Mouse (Mus musculus) ES-Bruce4 (cell line): ENCODE results near the gene Samd5. TPM values are rescaled to one million over a fixed set of nuclear protein-coding genes. Genes with fewer than 3 reads are reported as not detected.

Experiments
- H3K27ac ChIP-seq: 2 replicates; pipeline ENCODE4 v1.5.1; 2012; ENCODE audit warnings: low read length, inconsistent platforms; ENCODE audit not compliant: insufficient read depth
- H3K27me3 ChIP-seq: 2 replicates; pipeline ENCODE4 v1.6.1; 2012; ENCODE audit warnings: mild to moderate bottlenecking, low read length, inconsistent platforms; ENCODE audit not compliant: control insufficient read depth, poor library complexity, insufficient read depth, severe bottlenecking
- H3K36me3 ChIP-seq: 2 replicates; pipeline ENCODE4 v1.6.1; 2012; ENCODE audit warnings: inconsistent platforms, mild to moderate bottlenecking, low read length, moderate library complexity; ENCODE audit not compliant: control insufficient read depth, poor library complexity, insufficient read depth, severe bottlenecking
- H3K4me1 ChIP-seq: one replicate; pipeline ENCODE4 v1.8.1; 2011; ENCODE audit warnings: low read length; ENCODE audit not compliant: control insufficient read depth, insufficient read depth
- H3K4me3 ChIP-seq: 2 replicates; pipeline ENCODE4 v1.5.1; 2011; ENCODE audit warnings: low read depth, mild to moderate bottlenecking, low read length
- H3K9ac ChIP-seq: 2 replicates; pipeline ENCODE4 v1.6.1; 2012; ENCODE audit warnings: low read depth, mild to moderate bottlenecking, inconsistent platforms; ENCODE audit not compliant: poor library complexity, severe bottlenecking
- H3K9me3 ChIP-seq: replicated peaks from 2 replicates; pipeline ENCODE4 v1.6.1; 2012; ENCODE audit warnings: mild to moderate bottlenecking, low read length, inconsistent platforms; ENCODE audit not compliant: control insufficient read depth, poor library complexity, insufficient read depth, severe bottlenecking
- CTCF ChIP-seq: IDR thresholded peaks from one replicate; pipeline ENCODE4 v1.8.1; 2011; ENCODE audit warnings: low read depth, low read length
- EP300 ChIP-seq: IDR thresholded peaks from 2 replicates; pipeline ENCODE4 v1.6.1; 2011; ENCODE audit warnings: low read depth, low read length; ENCODE audit not compliant: insufficient read depth
- POLR2A ChIP-seq: IDR thresholded peaks from one replicate; pipeline ENCODE4 v1.8.1; 2011; ENCODE audit warnings: low read length; ENCODE audit not compliant: insufficient read depth
- polyA plus RNA-seq: library from polyadenylated mRNA; stranded (reverse); fragments of >200 nt; gene quantifications from 2 replicates; pipeline ENCODE4 v1.2.4, GENCODE M21; 2011; ENCODE audit warnings: low read depth; ENCODE audit not compliant: missing spikeins, insufficient read depth, insufficient read length

Gene Samd5
- polyA plus RNA-seq, 1 experiment: 1.7 TPM

DNA sequence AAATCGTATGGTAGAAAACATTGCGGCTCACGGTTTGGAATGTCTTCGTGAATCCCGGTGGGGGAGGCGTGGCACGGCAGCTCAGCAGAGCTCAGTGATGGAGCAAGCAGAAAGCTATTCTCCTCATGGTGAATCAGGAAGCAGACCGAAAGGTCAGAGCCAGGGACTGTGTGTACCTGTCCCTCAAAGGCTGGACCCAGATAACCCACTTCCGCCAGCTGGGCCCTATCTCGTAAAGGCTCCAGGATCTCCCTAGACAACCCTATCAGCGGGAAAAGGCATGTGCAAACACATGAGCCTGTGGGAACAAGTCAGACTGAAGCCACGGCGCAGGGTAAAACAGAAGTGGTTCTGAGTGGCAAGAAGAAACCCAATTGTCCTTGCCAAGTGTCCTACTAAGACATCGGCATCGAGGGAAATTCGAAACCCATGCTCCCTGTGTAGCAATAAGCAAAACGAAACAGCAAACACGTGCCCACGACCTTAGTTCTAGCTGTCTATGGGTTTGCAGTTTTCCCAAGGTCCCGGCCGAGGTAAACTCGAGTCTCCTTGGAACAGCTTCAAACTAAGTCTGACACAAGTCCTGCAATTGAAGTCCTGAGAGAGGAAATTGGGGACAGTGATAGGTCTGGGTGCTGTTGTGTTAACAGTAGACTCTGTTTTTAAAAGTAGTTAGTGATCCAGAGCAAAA lies 24.2 kb upstream of the Samd5 start:
- H3K9ac ChIP-seq: no peak overlapping the region
- H3K4me1 ChIP-seq: no peaks in the 10 kb centered on the region
- H3K9me3 ChIP-seq: no peaks in the 10 kb centered on the region
- no peak overlapping the region for H3K4me3 ChIP-seq
- H3K27me3 ChIP-seq: no peaks in the 10 kb centered on the region
- no peak overlapping the region for H3K27ac ChIP-seq
- no peaks in the 10 kb centered on the region for H3K36me3 ChIP-seq
- TF ChIP-seq EP300: no peak
- TF ChIP-seq POLR2A: no peak
- no peak for TF ChIP-seq CTCF

DNA sequence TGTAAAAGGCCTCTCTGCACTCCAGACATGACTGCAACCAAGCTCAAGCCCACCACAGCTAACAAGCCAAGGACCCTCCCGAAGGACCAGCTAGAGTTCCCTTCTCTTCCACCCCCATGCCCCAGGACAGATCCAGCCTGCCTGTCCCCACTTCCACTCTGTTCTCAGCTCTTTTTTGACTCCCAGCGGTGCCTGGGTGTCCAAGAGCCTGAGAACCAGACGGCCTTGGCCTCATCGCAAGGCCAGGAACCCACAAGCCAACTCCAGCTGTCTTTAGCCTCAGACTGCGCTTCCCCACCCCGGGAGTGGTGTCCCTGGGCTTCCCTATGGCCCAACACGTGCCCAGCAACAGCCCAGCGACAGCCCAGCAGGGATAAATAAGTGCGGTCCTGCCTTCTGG lies 23.1 kb upstream of the Samd5 start:
- H3K27me3 ChIP-seq: no peaks in the 10 kb centered on the region
- no peak overlapping the region for H3K27ac ChIP-seq
- H3K4me3 ChIP-seq: no peak overlapping the region

DNA sequence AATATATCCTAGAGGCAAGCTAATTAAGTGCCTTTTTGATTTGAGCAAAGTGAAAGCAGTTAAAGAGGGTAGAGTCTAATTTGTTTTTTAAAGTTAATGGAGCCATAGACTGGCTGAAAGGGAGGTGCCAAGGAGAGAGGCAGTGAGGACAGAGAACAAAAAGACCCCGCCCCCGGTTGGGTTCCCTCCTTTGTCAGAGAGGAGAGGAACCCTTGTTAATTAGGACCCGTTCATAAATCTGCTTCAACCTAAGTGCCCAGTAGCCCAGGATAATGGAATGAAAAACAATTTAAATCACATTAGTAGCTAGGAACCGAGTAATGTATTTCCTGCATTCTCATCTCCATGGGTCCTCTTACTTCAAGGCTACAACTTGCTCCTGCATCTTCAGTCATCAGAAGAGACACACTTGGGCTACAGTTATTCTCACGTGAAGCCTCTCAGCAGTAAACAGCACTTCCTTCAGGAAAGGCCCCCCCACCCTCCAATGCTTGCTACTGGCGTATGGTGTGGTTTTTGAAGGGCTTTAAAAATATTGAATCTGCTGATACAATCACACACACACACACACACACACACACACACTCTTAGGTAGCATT lies 21.6 kb upstream of the Samd5 start:
- TF ChIP-seq POLR2A (no peak), EP300 (no peak), CTCF (no peak)
- no peaks in the 10 kb centered on the region for H3K4me1 ChIP-seq
- H3K27ac ChIP-seq: no peak overlapping the region

More for the DNA sequence above, 23.1 kb upstream of the Samd5 start:
- no peaks in the 10 kb centered on the region for H3K36me3 ChIP-seq
- no peaks in the 10 kb centered on the region for H3K9me3 ChIP-seq
- H3K4me1 ChIP-seq: no peaks in the 10 kb centered on the region
- no peak overlapping the region for H3K9ac ChIP-seq
- no peak for TF ChIP-seq CTCF
- TF ChIP-seq EP300: no peak
- TF ChIP-seq POLR2A: no peak

DNA sequence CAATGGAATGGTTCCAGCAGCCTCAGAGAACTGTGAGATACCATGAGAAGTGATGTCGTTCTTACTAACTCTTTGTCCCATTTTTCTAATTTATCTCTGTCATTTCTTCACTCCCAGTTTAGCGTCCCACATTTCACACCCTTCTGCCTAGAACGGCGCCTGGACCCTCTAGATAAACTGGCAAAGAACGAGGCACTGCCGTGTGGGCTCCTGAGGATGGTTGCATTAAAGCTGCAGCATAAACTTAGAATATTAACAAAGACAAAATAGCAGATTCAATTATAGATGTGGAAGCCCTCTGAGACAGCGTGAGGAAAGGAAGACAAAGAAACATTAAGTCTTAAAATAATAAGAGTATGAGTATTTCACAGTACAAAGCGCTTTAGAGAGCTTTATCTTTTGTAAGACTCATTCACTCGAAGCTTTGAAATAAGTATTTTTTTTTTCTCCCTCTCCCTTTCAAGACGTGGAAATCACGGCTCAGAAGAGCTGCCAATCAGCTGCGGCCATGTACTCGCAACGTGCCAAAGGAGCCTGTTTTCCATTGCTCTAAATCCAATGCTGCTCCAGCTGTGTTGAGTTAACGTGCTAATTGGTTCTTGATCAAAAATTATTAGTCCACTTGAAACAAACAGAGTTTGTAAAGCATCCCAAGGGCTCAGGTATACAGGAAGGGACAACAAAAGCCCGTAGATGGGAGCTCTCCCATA lies 19.1 kb upstream of the Samd5 start:
- no peak for TF ChIP-seq CTCF
- no peak for TF ChIP-seq EP300
- TF ChIP-seq POLR2A: no peak

More for the DNA sequence above, 21.6 kb upstream of the Samd5 start:
- Histone ChIP-seq H3K27me3 (no peaks in the 10 kb centered on the region), H3K4me3 (no peak overlapping the region), H3K9ac (no peak overlapping the region), H3K9me3 (no peaks in the 10 kb centered on the region), H3K36me3 (no peaks in the 10 kb centered on the region)

DNA sequence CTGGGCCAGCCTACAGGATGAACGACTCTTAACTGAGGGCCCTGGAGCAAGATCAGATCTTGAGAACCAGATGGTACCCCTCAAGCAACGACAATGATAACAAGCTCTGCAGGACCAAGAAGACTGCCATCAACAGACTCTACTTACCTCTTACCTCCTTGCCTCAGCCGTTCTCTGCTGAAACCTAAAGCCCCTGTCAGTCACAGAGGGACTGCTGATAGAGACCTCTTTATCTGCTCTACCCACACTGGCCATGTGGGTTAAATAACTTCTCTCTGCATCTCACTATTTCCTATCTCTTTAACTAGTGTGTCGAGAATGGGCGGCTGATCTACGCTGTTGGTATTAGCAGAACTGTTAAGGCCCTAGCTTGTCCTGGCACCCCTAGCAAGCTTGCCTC lies 5.9 kb upstream of the Samd5 start:
- Histone ChIP-seq H3K36me3 (no peaks in the 10 kb centered on the region), H3K9me3 (no peaks in the 10 kb centered on the region), H3K4me3 (no peak overlapping the region), H3K9ac (no peak overlapping the region), H3K27me3 (peaks cover 3% of the 10 kb centered on the region; the same call in 1 of the 2 replicates), H3K4me1 (no peaks in the 10 kb centered on the region), H3K27ac (no peak overlapping the region)
- TF ChIP-seq CTCF (no peak), EP300 (no peak), POLR2A (no peak)

More for the DNA sequence above, 19.1 kb upstream of the Samd5 start:
- no peaks in the 10 kb centered on the region for H3K9me3 ChIP-seq
- H3K9ac ChIP-seq: no peak overlapping the region
- H3K4me3 ChIP-seq: no peak overlapping the region
- no peaks in the 10 kb centered on the region for H3K27me3 ChIP-seq
- no peak overlapping the region for H3K27ac ChIP-seq
- H3K36me3 ChIP-seq: no peaks in the 10 kb centered on the region
- H3K4me1 ChIP-seq: no peaks in the 10 kb centered on the region
